Mouse (Mus musculus): ENCODE results near the gene Ctdnep1. TPM values are rescaled to one million over a fixed set of nuclear protein-coding genes. Genes with fewer than 3 reads are reported as not detected.
A peak's percentile ranks its signal among the peaks of the same experiment; 100 is the strongest.

Gene Ctdnep1
- polyA plus RNA-seq, 1 experiment from 2014 or later, result 30.9 TPM

- under 1% methylated on average over 48 of the region's 48 CpGs for WGBS
- H3K9ac ChIP-seq, result peak within 1 kb of the TSS; percentile 89
- H3K27me3 ChIP-seq, result no peaks in the 10 kb centered on the region
- peak within 1 kb of the TSS; percentile 80 for H3K4me3 ChIP-seq
- peak within 1 kb of the TSS; percentile 88 for H3K4me2 ChIP-seq
- ATAC-seq (ENCODE audit: insufficient number of reproducible peaks, insufficient read depth, low FRiP score, low TSS enrichment, low read depth), result peak; percentile 59
- peaks cover 37% of the 10 kb centered on the region for H3K36me3 ChIP-seq
- H3K4me1 ChIP-seq, result peaks cover 54% of the 10 kb centered on the region
- peak within 1 kb of the TSS; percentile 97 for H3K27ac ChIP-seq
- no peaks in the 10 kb centered on the region for H3K9me3 ChIP-seq
These were observed 19.5 kb downstream of the Ctdnep1 start, which contains the start of gene Dvl2 for GRCm38 (mm10) chr11:70000396-70000898. Gene Dvl2, plus strand, starts transcription at chr11:70000595.

GRCm38 (mm10) chr11:70001159-70001558 is 20.2 kb downstream of the Ctdnep1 start:
- WGBS, result 10% methylated on average over 8 of the region's 8 CpGs
- H3K4me1 ChIP-seq, result peaks cover 54% of the 10 kb centered on the region
- peak overlapping the region; percentile 80 for H3K4me3 ChIP-seq
- no peaks in the 10 kb centered on the region for H3K27me3 ChIP-seq
- peak overlapping the region; percentile 97 for H3K27ac ChIP-seq
- peak overlapping the region; percentile 88 for H3K4me2 ChIP-seq
- H3K36me3 ChIP-seq, result peaks cover 44% of the 10 kb centered on the region
- no peak for ATAC-seq (ENCODE audit: insufficient number of reproducible peaks, insufficient read depth, low FRiP score, low TSS enrichment, low read depth)
- H3K9ac ChIP-seq, result peak overlapping the region; percentile 89
- no peaks in the 10 kb centered on the region for H3K9me3 ChIP-seq

GRCm38 (mm10) chr11:70001865-70002264 is 20.9 kb downstream of the Ctdnep1 start:
- Histone ChIP-seq H3K4me2 (peak overlapping the region; percentile 88), H3K9me3 (no peaks in the 10 kb centered on the region), H3K36me3 (peaks cover 52% of the 10 kb centered on the region), H3K9ac (peak overlapping the region; percentile 89), H3K4me1 (peaks cover 54% of the 10 kb centered on the region), H3K27ac (no peak overlapping the region), H3K27me3 (no peaks in the 10 kb centered on the region), H3K4me3 (peak overlapping the region; percentile 80)
- ATAC-seq (ENCODE audit: insufficient number of reproducible peaks, insufficient read depth, low FRiP score, low TSS enrichment, low read depth), result no peak

GRCm38 (mm10) chr11:70002471-70002870 is 21.5 kb downstream of the Ctdnep1 start:
- Histone ChIP-seq H3K27ac (no peak overlapping the region), H3K9ac (peak overlapping the region; percentile 59), H3K36me3 (peaks cover 58% of the 10 kb centered on the region), H3K9me3 (no peaks in the 10 kb centered on the region), H3K4me3 (peak overlapping the region; percentile 80), H3K4me1 (peaks cover 51% of the 10 kb centered on the region), H3K27me3 (no peaks in the 10 kb centered on the region), H3K4me2 (peak overlapping the region; percentile 88)
- WGBS, result 95% methylated on average over 2 of the region's 2 CpGs
- ATAC-seq (ENCODE audit: insufficient number of reproducible peaks, insufficient read depth, low FRiP score, low TSS enrichment, low read depth), result no peak

- ATAC-seq (ENCODE audit: insufficient number of reproducible peaks, insufficient read depth, low FRiP score, low TSS enrichment, low read depth), result no peak
- no peak overlapping the region for H3K4me2 ChIP-seq
- no peak overlapping the region for H3K4me3 ChIP-seq
- peaks cover 31% of the 10 kb centered on the region for H3K4me1 ChIP-seq
- H3K27me3 ChIP-seq, result no peaks in the 10 kb centered on the region
- H3K9ac ChIP-seq, result no peak overlapping the region; the same call in 1 of the 2 replicates
- WGBS, result 62% methylated on average over 5 of the region's 5 CpGs
- H3K36me3 ChIP-seq, result peaks cover 64% of the 10 kb centered on the region
- no peaks in the 10 kb centered on the region for H3K9me3 ChIP-seq
- no peak overlapping the region for H3K27ac ChIP-seq
These were observed 24.6 kb downstream of the Ctdnep1 start for GRCm38 (mm10) chr11:70005521-70005920.

GRCm38 (mm10) chr11:70010033-70010432 is 29.1 kb downstream of the Ctdnep1 start:
- no peak for ATAC-seq (ENCODE audit: insufficient number of reproducible peaks, insufficient read depth, low FRiP score, low TSS enrichment, low read depth)
- 89% methylated on average over 6 of the region's 6 CpGs for WGBS
- peaks cover 94% of the 10 kb centered on the region for H3K36me3 ChIP-seq

GRCm38 (mm10) chr11:70010548-70010947 is 29.6 kb downstream of the Ctdnep1 start:
- 85% methylated on average over 12 of the region's 12 CpGs for WGBS
- H3K36me3 ChIP-seq, result peaks cover 88% of the 10 kb centered on the region

More at GRCm38 (mm10) chr11:70010033-70010432, 29.1 kb downstream of the Ctdnep1 start:
- Histone ChIP-seq H3K27ac (no peak overlapping the region), H3K4me3 (no peak overlapping the region), H3K4me1 (peaks cover 10% of the 10 kb centered on the region), H3K4me2 (no peak overlapping the region), H3K9ac (peak overlapping the region; percentile 40; the same call in 1 of the 2 replicates), H3K27me3 (no peaks in the 10 kb centered on the region), H3K9me3 (no peaks in the 10 kb centered on the region)

GRCm38 (mm10) chr11:70010961-70011360 is 30.0 kb downstream of the Ctdnep1 start:
- no peak overlapping the region for H3K4me3 ChIP-seq
- ATAC-seq (ENCODE audit: insufficient number of reproducible peaks, insufficient read depth, low FRiP score, low TSS enrichment, low read depth), result no peak
- H3K9me3 ChIP-seq, result no peaks in the 10 kb centered on the region
- peaks cover 10% of the 10 kb centered on the region for H3K4me1 ChIP-seq
- 0 out of 2 replicates have a peak overlapping the region, but pooled peaks have one; percentile 3 for H3K9ac ChIP-seq
- peaks cover 84% of the 10 kb centered on the region for H3K36me3 ChIP-seq
- no peak overlapping the region for H3K4me2 ChIP-seq
- no peak overlapping the region for H3K27ac ChIP-seq
- H3K27me3 ChIP-seq, result no peaks in the 10 kb centered on the region
- 84% methylated on average over 10 of the region's 10 CpGs for WGBS

More at GRCm38 (mm10) chr11:70010548-70010947, 29.6 kb downstream of the Ctdnep1 start:
- Histone ChIP-seq H3K9ac (peak overlapping the region; percentile 40; the same call in 1 of the 2 replicates), H3K27me3 (no peaks in the 10 kb centered on the region), H3K27ac (no peak overlapping the region), H3K4me2 (no peak overlapping the region), H3K9me3 (no peaks in the 10 kb centered on the region), H3K4me3 (no peak overlapping the region), H3K4me1 (peaks cover 10% of the 10 kb centered on the region)
- no peak for ATAC-seq (ENCODE audit: insufficient number of reproducible peaks, insufficient read depth, low FRiP score, low TSS enrichment, low read depth)

- 86% methylated on average over 9 of the region's 9 CpGs for WGBS
- Histone ChIP-seq H3K27me3 (no peaks in the 10 kb centered on the region), H3K4me1 (peaks cover 20% of the 10 kb centered on the region), H3K9ac (no peak overlapping the region), H3K27ac (no peak overlapping the region), H3K36me3 (peaks cover 65% of the 10 kb centered on the region), H3K4me2 (no peak overlapping the region), H3K4me3 (no peak overlapping the region), H3K9me3 (no peaks in the 10 kb centered on the region)
- ATAC-seq (ENCODE audit: insufficient number of reproducible peaks, insufficient read depth, low FRiP score, low TSS enrichment, low read depth), result no peak
These were observed 32.0 kb downstream of the Ctdnep1 start for GRCm38 (mm10) chr11:70012931-70013330.

GRCm38 (mm10) chr11:70013408-70013807 is 32.5 kb downstream of the Ctdnep1 start:
- no peaks in the 10 kb centered on the region for H3K9me3 ChIP-seq
- H3K4me3 ChIP-seq, result no peak overlapping the region
- 84% methylated on average over 3 of the region's 3 CpGs for WGBS
- H3K27ac ChIP-seq, result no peak overlapping the region
- peaks cover 22% of the 10 kb centered on the region for H3K4me1 ChIP-seq
- H3K36me3 ChIP-seq, result peaks cover 60% of the 10 kb centered on the region
- no peak overlapping the region for H3K4me2 ChIP-seq
- no peaks in the 10 kb centered on the region for H3K27me3 ChIP-seq
- no peak overlapping the region for H3K9ac ChIP-seq
- ATAC-seq (ENCODE audit: insufficient number of reproducible peaks, insufficient read depth, low FRiP score, low TSS enrichment, low read depth), result no peak

GRCm38 (mm10) chr11:70014051-70014450 is 33.1 kb downstream of the Ctdnep1 start:
- H3K4me1 ChIP-seq, result peaks cover 25% of the 10 kb centered on the region
- H3K27ac ChIP-seq, result 0 out of 2 replicates have a peak overlapping the region, but pooled peaks have one; percentile 72
- peak overlapping the region; percentile 84 for H3K9ac ChIP-seq

GRCm38 (mm10) chr11:70014880-70015558 is 34.1 kb downstream of the Ctdnep1 start, which contains the start of gene Acadvl:
Gene Acadvl, minus strand, starts transcription at chr11:70015411.
- under 1% methylated on average over 35 of the region's 35 CpGs for WGBS
- peaks cover 34% of the 10 kb centered on the region for H3K4me1 ChIP-seq

More at GRCm38 (mm10) chr11:70014051-70014450, 33.1 kb downstream of the Ctdnep1 start:
- Histone ChIP-seq H3K4me2 (peak overlapping the region; percentile 85), H3K36me3 (peaks cover 53% of the 10 kb centered on the region), H3K9me3 (no peaks in the 10 kb centered on the region), H3K4me3 (no peak overlapping the region), H3K27me3 (no peaks in the 10 kb centered on the region)
- 61% methylated on average over 5 of the region's 5 CpGs for WGBS
- ATAC-seq (ENCODE audit: insufficient number of reproducible peaks, insufficient read depth, low FRiP score, low TSS enrichment, low read depth), result no peak

More at GRCm38 (mm10) chr11:70014880-70015558, 34.1 kb downstream of the Ctdnep1 start, which contains the start of gene Acadvl:
- Histone ChIP-seq H3K36me3 (peaks cover 44% of the 10 kb centered on the region), H3K27ac (peak within 1 kb of the TSS; percentile 72), H3K9ac (peak within 1 kb of the TSS; percentile 84), H3K4me3 (peak within 1 kb of the TSS; percentile 65), H3K9me3 (no peaks in the 10 kb centered on the region), H3K27me3 (no peaks in the 10 kb centered on the region), H3K4me2 (peak within 1 kb of the TSS; percentile 85)
- ATAC-seq (ENCODE audit: insufficient number of reproducible peaks, insufficient read depth, low FRiP score, low TSS enrichment, low read depth), result peak; percentile 64

Data from embryonic facial prominence, embryonic 13.5 days (tissue).